Mouse (Mus musculus): ENCODE data around the gene Enpp3. TPM values are rescaled to one million over a fixed set of nuclear protein-coding genes. Genes with fewer than 3 reads are reported as not detected.

Gene Enpp3
- polyA plus RNA-seq, 1 experiment from 2014 or later = 6.7 TPM

DNA sequence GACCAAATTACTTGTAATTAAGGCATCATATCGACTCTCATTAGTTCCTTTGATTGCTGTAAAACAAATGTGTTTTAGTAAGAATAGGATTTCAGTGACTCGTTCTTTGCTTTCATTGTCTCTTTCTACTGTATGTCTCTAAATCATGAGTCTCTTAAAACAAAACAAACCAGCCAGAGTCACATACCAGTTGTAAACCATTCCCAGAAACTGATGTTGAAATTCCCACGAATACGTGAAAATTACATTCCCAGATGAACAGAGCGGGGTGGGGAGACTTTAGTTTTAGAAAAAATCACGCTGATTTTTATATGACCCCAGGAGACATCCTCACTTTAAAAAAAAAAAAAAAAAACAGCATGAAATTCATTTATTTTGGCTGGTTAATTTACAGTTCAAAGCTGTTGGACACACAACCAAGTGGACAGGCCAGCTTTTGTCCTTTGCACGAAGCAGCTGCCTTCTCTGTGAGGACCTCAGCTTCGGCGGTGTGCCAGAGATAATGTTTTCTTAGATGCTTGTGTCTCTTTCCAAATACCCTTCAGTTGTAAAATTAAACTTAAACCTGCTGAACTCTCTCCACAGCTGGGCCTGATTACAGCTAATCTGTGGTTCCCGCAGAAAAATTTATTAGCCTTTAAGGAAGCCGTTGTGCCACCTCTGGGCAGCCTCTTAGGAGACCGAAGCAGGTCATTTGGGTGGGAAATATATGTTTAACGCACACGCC, 64.5 kb downstream of the Enpp3 start:
- 32% methylated on average over 14 of the region's 14 CpGs for WGBS
- H3K36me3 ChIP-seq (ENCODE audit: insufficient read depth, low read length) = no peaks in the 10 kb centered on the region
- no peaks in the 10 kb centered on the region for H3K9me3 ChIP-seq (ENCODE audit: low read length)
- H3K9ac ChIP-seq (replicated peaks; ENCODE audit: low read length) = no peak overlapping the region
- peak overlapping the region; percentile 17 for H3K4me3 ChIP-seq (ENCODE audit: low read length)
- peak; percentile 57; the same call in 1 of the 2 replicates for ATAC-seq (ENCODE audit: low FRiP score, low TSS enrichment)
- H3K27ac ChIP-seq (ENCODE audit: low read length) = peak overlapping the region; percentile 75
- H3K27me3 ChIP-seq (ENCODE audit: insufficient read depth, low read length) = no peaks in the 10 kb centered on the region
- H3K4me2 ChIP-seq (replicated peaks; ENCODE audit: low read depth, low read length) = peak overlapping the region; percentile 45
- H3K4me1 ChIP-seq (ENCODE audit: insufficient read depth, low read length) = peaks cover 18% of the 10 kb centered on the region

DNA sequence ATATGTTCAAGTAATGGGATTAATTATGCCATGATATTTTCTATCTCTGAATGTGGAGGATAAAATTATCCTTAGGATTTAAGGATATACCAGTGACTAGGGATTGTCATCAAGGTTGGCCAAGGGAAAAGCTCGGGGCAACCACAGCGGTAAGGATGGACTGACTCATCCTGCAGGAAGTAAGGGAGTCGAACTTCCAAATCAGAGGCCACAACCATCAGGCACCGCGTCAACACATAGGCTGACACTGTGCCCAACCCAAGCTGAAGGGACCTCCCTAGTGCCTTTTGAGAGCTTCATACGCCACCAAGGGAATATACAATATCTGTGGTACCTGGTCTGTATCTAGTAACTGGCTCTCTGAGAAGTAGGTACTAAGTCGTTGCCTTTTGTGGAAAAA, 73.1 kb downstream of the Enpp3 start:
- Histone ChIP-seq H3K27me3 (ENCODE audit: insufficient read depth, low read length) (no peaks in the 10 kb centered on the region), H3K4me3 (ENCODE audit: low read length) (no peak overlapping the region), H3K9ac (replicated peaks; ENCODE audit: low read length) (no peak overlapping the region), H3K4me2 (replicated peaks; ENCODE audit: low read depth, low read length) (no peak overlapping the region), H3K27ac (ENCODE audit: low read length) (no peak overlapping the region), H3K9me3 (ENCODE audit: low read length) (no peaks in the 10 kb centered on the region), H3K36me3 (ENCODE audit: insufficient read depth, low read length) (no peaks in the 10 kb centered on the region), H3K4me1 (ENCODE audit: insufficient read depth, low read length) (no peaks in the 10 kb centered on the region)
- no peak for ATAC-seq (ENCODE audit: low FRiP score, low TSS enrichment)
- 93% methylated on average over 7 of the region's 7 CpGs for WGBS

DNA sequence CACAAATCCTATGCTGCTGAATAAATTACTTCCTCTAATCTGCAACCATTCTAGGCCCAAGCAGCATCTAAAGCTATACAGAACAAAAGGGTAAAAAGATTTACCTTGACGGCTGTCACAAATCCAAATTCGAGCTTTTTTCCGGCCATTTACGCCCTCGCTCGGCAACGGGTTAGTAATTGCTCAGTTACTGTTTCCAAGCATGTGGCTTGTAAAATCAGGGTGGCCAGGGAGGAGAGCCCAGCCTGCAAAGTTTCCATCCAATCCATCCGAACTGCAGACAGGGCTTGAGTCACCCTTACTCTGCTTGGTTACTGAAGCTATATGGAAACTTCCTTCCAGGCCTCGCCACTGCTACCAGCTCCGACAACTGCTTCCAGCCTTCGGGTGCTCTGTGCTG, 74.9 kb downstream of the Enpp3 start:
- H3K4me1 ChIP-seq (ENCODE audit: insufficient read depth, low read length) = no peaks in the 10 kb centered on the region
- 51% methylated on average over 11 of the region's 11 CpGs for WGBS

DNA sequence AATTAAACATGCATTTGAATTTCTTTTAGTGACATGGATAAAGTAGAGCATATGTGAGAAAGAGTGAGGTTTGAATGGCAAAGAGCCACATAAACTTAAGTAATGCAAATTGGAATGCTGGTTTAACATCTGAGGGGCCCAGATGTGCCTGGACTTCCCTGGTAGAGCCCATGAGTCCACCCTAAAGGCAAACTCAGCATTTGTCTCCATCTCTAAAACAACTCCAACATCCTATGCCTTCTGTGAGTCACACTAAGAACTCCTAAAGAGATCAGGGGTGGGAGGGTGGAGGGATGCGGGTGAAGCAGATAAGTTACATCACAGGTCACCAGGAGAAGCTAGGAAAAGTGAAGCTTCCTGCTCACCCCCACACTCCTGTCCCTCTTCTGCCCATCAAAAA, 76.6 kb downstream of the Enpp3 start:
- no peak for ATAC-seq (ENCODE audit: low FRiP score, low TSS enrichment)
- no peaks in the 10 kb centered on the region for H3K4me1 ChIP-seq (ENCODE audit: insufficient read depth, low read length)
- 59% methylated on average over 1 of the region's 1 CpGs for WGBS
- H3K4me2 ChIP-seq (replicated peaks; ENCODE audit: low read depth, low read length) = no peak overlapping the region
- no peaks in the 10 kb centered on the region for H3K9me3 ChIP-seq (ENCODE audit: low read length)
- H3K9ac ChIP-seq (replicated peaks; ENCODE audit: low read length) = no peak overlapping the region
- no peaks in the 10 kb centered on the region for H3K36me3 ChIP-seq (ENCODE audit: insufficient read depth, low read length)
- no peak overlapping the region for H3K27ac ChIP-seq (ENCODE audit: low read length)
- H3K4me3 ChIP-seq (ENCODE audit: low read length) = no peak overlapping the region
- no peaks in the 10 kb centered on the region for H3K27me3 ChIP-seq (ENCODE audit: insufficient read depth, low read length)

More for the DNA sequence above, 74.9 kb downstream of the Enpp3 start:
- H3K27me3 ChIP-seq (ENCODE audit: insufficient read depth, low read length) = no peaks in the 10 kb centered on the region
- H3K4me2 ChIP-seq (replicated peaks; ENCODE audit: low read depth, low read length) = no peak overlapping the region
- no peak for ATAC-seq (ENCODE audit: low FRiP score, low TSS enrichment)
- no peak overlapping the region for H3K9ac ChIP-seq (replicated peaks; ENCODE audit: low read length)
- no peak overlapping the region for H3K4me3 ChIP-seq (ENCODE audit: low read length)
- no peaks in the 10 kb centered on the region for H3K9me3 ChIP-seq (ENCODE audit: low read length)
- H3K27ac ChIP-seq (ENCODE audit: low read length) = no peak overlapping the region
- no peaks in the 10 kb centered on the region for H3K36me3 ChIP-seq (ENCODE audit: insufficient read depth, low read length)

DNA sequence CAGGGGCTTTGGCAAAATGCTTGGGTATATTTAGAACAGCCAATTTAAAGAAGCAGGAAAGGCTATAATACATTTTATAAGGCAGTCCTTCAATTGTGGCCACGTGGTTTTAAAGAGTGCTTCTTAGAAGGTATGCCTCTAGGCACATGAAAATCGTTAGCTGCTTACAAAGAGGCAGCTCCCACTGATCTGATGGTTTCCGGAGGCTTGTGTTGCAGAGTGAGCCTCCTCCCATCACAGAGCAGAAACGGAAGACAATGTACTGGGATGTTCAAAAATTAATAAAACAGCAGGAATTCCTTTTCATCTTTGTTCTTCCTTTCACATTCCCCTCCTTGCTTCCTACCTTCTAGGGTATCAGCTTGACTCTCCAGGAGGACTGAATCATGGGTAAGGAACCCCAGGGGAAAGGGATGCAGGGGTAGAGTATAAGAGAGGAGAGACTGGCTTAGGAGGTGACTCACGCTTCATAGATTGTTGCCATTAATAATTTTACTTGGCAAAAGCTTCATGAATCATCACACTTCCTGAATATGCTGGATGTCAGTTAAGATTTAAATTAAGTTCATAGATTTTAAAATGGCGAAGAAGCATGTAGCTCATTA, 77.4 kb downstream of the Enpp3 start:
- ATAC-seq (ENCODE audit: low FRiP score, low TSS enrichment) = no peak
- no peak overlapping the region for H3K27ac ChIP-seq (ENCODE audit: low read length)
- H3K27me3 ChIP-seq (ENCODE audit: insufficient read depth, low read length) = no peaks in the 10 kb centered on the region
- H3K4me3 ChIP-seq (ENCODE audit: low read length) = no peak overlapping the region
- no peaks in the 10 kb centered on the region for H3K36me3 ChIP-seq (ENCODE audit: insufficient read depth, low read length)
- no peaks in the 10 kb centered on the region for H3K4me1 ChIP-seq (ENCODE audit: insufficient read depth, low read length)
- no peaks in the 10 kb centered on the region for H3K9me3 ChIP-seq (ENCODE audit: low read length)
- 39% methylated on average over 6 of the region's 6 CpGs for WGBS
- no peak overlapping the region for H3K9ac ChIP-seq (replicated peaks; ENCODE audit: low read length)
- H3K4me2 ChIP-seq (replicated peaks; ENCODE audit: low read depth, low read length) = no peak overlapping the region

DNA sequence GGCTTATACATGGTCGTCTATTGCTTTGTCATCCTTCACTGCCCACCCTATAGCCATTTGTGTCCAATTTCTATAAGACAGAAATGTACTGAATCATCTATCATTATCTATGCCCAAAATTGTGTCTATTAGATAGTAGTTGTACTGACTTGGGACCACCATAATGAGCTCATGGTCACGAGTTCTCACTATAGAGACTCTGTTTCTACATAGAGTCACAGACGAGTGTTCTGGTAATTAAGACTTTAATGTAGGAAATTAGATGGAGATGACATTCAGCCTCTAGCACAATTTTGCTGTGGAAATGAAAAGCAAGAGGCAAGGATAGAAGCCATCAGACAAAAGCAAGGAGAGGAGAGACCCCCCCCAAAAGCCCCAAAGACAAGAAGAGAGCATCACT, 78.0 kb downstream of the Enpp3 start:
- no peak overlapping the region for H3K4me2 ChIP-seq (replicated peaks; ENCODE audit: low read depth, low read length)
- H3K4me1 ChIP-seq (ENCODE audit: insufficient read depth, low read length) = no peaks in the 10 kb centered on the region
- H3K9ac ChIP-seq (replicated peaks; ENCODE audit: low read length) = no peak overlapping the region
- no peaks in the 10 kb centered on the region for H3K36me3 ChIP-seq (ENCODE audit: insufficient read depth, low read length)
- no peaks in the 10 kb centered on the region for H3K9me3 ChIP-seq (ENCODE audit: low read length)
- no peaks in the 10 kb centered on the region for H3K27me3 ChIP-seq (ENCODE audit: insufficient read depth, low read length)
- no peak overlapping the region for H3K27ac ChIP-seq (ENCODE audit: low read length)
- H3K4me3 ChIP-seq (ENCODE audit: low read length) = no peak overlapping the region
- ATAC-seq (ENCODE audit: low FRiP score, low TSS enrichment) = no peak
- 60% methylated on average over 3 of the region's 3 CpGs for WGBS

DNA sequence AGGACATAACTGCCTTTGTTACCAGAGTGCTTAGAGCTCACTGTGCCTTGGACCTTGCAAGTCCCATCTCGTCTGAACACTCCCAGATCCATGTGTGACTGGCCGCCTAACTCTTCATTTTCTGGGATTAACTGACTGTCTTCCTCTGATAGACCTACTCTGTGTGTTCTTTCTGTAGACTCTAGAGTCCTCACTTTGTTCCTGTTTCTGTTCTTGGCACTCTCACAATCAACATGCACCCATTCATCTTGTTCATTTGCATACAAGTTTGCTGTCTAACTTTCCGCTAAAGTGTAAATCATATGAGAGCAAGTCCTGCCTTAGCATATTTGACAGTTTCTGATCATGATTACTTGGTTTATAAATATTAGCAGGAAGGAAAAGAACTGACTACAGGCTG, 79.4 kb downstream of the Enpp3 start:
- Histone ChIP-seq H3K27ac (ENCODE audit: low read length) (no peak overlapping the region), H3K27me3 (ENCODE audit: insufficient read depth, low read length) (no peaks in the 10 kb centered on the region), H3K9ac (replicated peaks; ENCODE audit: low read length) (no peak overlapping the region), H3K4me1 (ENCODE audit: insufficient read depth, low read length) (no peaks in the 10 kb centered on the region), H3K36me3 (ENCODE audit: insufficient read depth, low read length) (no peaks in the 10 kb centered on the region), H3K9me3 (ENCODE audit: low read length) (no peaks in the 10 kb centered on the region), H3K4me3 (ENCODE audit: low read length) (no peak overlapping the region), H3K4me2 (replicated peaks; ENCODE audit: low read depth, low read length) (no peak overlapping the region)
- 96% methylated on average over 3 of the region's 3 CpGs for WGBS
- no peak for ATAC-seq (ENCODE audit: low FRiP score, low TSS enrichment)

DNA sequence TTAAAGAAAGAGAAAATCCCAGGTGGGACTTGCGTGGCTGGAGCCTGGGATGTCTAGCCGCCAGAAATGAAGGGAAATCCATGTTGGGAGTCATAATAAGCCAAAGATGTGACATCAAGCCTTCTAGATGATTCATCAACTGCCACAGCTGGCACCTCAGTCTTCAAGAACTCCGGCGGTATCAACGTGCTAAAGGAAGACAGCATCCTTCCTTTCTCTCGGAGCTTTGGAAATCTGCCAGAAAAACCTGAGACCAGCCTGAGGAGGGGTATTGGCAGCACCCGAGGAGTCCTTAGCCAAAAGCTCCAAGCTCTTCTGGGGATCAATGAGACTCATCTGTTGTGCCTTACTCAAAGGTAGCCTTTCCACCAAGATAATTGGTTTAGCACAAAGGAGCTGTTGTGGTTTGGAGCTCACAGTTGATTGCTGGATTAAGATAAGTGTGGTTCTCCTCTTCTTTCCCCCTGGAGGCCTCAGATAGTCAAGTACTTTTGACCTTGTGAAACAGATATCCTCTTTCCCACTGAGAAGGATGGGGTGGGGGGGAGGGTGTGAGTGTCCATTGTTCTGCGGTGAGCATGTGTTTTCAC, 84.2 kb downstream of the Enpp3 start:
- no peaks in the 10 kb centered on the region for H3K9me3 ChIP-seq (ENCODE audit: low read length)
- no peak overlapping the region for H3K9ac ChIP-seq (replicated peaks; ENCODE audit: low read length)
- WGBS = 63% methylated on average over 8 of the region's 8 CpGs
- ATAC-seq (ENCODE audit: low FRiP score, low TSS enrichment) = no peak
- H3K4me1 ChIP-seq (ENCODE audit: insufficient read depth, low read length) = no peaks in the 10 kb centered on the region
- H3K4me2 ChIP-seq (replicated peaks; ENCODE audit: low read depth, low read length) = no peak overlapping the region
- no peak overlapping the region for H3K4me3 ChIP-seq (ENCODE audit: low read length)
- H3K27me3 ChIP-seq (ENCODE audit: insufficient read depth, low read length) = no peaks in the 10 kb centered on the region
- no peaks in the 10 kb centered on the region for H3K36me3 ChIP-seq (ENCODE audit: insufficient read depth, low read length)
- H3K27ac ChIP-seq (ENCODE audit: low read length) = no peak overlapping the region

DNA sequence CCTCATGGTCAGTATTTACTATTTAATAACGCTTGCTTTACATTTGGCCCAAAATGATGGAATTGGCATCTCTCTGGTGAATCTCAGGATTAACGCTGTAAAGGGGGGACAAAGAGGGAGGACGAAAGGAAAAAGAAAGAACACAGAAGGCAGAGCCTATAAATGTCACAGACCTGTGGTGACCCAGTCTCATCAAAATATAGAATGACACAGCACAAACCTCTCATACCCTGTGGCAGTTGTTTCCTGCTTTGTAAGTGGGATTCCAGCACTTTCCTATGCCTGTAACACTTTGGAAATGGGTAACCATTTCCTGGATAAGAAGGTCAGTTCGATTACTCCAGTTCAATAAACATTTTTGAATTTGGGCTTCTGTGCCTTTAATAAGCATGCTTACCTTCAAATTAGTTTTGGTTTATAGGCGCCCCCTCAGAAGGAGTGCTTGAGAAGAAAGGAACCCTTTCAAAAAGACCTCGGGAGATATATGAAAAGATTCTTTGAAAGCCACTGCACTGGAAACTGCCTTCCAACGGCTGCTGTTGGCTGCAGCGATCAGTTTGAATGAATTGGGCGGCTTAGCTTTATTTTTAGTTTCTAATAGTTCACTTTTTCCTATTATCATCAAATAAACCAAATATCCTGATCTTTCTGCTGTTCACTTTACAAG, 87.6 kb downstream of the Enpp3 start:
- no peak for ATAC-seq (ENCODE audit: low FRiP score, low TSS enrichment)
- peak overlapping the region; percentile 46 for H3K4me2 ChIP-seq (replicated peaks; ENCODE audit: low read depth, low read length)
- H3K27me3 ChIP-seq (ENCODE audit: insufficient read depth, low read length) = no peaks in the 10 kb centered on the region
- H3K9ac ChIP-seq (replicated peaks; ENCODE audit: low read length) = 0 out of 2 replicates have a peak overlapping the region, but pooled peaks have one; percentile 41
- WGBS = 80% methylated on average over 9 of the region's 9 CpGs
- no peaks in the 10 kb centered on the region for H3K4me1 ChIP-seq (ENCODE audit: insufficient read depth, low read length)
- H3K36me3 ChIP-seq (ENCODE audit: insufficient read depth, low read length) = no peaks in the 10 kb centered on the region
- H3K9me3 ChIP-seq (ENCODE audit: low read length) = no peaks in the 10 kb centered on the region
- no peak overlapping the region; the same call in 1 of the 2 replicates for H3K4me3 ChIP-seq (ENCODE audit: low read length)
- no peak overlapping the region for H3K27ac ChIP-seq (ENCODE audit: low read length)

All from kidney, embryonic 16.5 days (tissue).